Mouse (Mus musculus) embryonic stem cell, embryonic (primary cell): Measurements from ENCODE around the gene Ankrd39.

Experiments used
- CTCF ChIA-PET, 4 experiments: fragments of 300-600 bp in 2 of 4; fragments of 350-600 bp in 2 of 4; sonication (Branson Sonifier 250); formaldehyde crosslinking; loops; one replicate each; lab custom pipeline; 2022; ENCODE audit warnings: inconsistent platforms in 2 of 4; lab: Charles Lee
- POLR2A ChIA-PET, 4 experiments: fragments of 300-600 bp in 2 of 4; fragments of 350-600 bp in 2 of 4; sonication (Branson Sonifier 250); formaldehyde crosslinking; loops; one replicate each; lab custom pipeline; 2022; ENCODE audit warnings: antibody characterized with exemption in 4 of 4, inconsistent platforms in 1 of 4; lab: Charles Lee

Ankrd39 gene

DNA sequence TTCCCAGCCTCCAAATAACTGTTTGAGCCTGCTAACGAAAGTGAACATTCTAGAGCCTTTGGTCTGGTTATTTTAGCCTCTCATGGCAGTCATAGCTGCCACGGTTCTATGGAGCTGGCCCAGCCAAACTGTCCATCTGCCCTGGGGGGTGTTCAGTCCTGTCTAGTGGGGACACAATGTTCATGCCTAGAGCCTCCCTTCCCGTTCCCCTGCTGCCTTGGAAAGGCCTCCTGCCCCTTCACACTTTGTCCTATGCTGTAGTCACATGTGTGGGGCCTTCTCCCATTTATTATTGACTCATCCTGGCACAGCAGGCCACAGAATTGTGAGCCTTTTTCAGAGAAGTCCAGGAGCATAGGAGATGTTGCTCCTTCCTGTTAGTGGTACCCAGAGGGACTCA, 29.0 kb downstream of the Ankrd39 start:
- ChIA-PET POLR2A (interaction anchor here in 2 of 4 experiments (1.2 to 7.1 kb wide), 3 partner anchors 11 to 15 kb away, joined by 3 to 76 read pairs (median 40); no protein-coding TSS in a partner anchor), CTCF (no interaction called here)

DNA sequence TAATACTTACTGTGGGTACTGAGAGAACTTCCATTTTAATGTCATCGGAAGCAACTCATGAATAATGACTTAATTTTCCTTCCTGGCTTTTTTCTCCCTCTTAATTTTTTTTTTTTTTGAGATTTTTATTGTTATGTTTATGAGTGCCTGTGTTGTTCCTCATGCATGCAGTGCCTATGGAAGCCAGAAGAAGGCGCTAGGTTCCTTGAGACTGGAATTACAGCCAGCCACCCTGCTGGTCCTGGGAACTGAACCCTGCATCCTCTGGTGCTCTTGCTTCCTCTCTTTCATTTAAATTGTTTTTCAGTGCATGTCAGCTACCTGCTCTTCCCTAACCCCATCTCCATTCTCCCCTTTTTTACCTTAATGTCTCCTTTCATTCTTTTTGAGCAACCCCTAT, 33.5 kb downstream of the Ankrd39 start:
- ChIA-PET CTCF (interaction anchor here in 3 of 4 experiments (0.7 to 3.5 kb wide), 7 partner anchors 13 to 1129 kb away, joined by 3 to 31 read pairs (median 3); partner anchors contain the start of gene Ankrd39 (in 1 of the 3)), POLR2A (interaction anchor here in 1 of 4 experiments (0.8 to 1.1 kb wide), 3 partner anchors 12 to 26 kb away, joined by 3 to 6 read pairs (median 3); no protein-coding TSS in a partner anchor)

DNA sequence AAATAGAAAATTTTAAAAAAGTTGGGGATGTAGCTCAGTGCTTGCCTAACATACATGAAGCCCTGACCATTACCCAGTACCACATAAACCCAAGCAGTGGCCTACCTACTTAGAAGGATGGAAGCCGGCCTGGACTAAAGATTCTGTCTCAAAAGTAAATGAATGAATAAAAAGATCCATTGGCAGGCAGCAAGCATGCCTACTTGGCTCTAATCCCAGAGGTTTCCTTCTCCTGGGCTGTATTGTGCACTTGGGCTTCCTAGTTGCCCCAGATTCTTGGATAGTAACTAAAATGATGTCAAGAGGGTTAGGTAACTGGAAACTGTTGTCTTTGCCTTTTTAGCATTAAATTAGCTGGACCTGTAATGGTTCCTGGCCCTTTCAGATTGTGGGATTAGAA, 33.9 kb downstream of the Ankrd39 start:
- POLR2A ChIA-PET, result interaction anchor here in 2 of 4 experiments (0.6 to 1.1 kb wide), 5 partner anchors 12 to 1085 kb away, joined by 3 to 6 read pairs (median 3); no protein-coding TSS in a partner anchor
- CTCF ChIA-PET, result interaction anchor here in 3 of 4 experiments (0.7 to 3.5 kb wide), 8 partner anchors 13 to 1129 kb away, joined by 3 to 31 read pairs (median 3); partner anchors contain the start of gene Ankrd39 (in 1 of the 3)

DNA sequence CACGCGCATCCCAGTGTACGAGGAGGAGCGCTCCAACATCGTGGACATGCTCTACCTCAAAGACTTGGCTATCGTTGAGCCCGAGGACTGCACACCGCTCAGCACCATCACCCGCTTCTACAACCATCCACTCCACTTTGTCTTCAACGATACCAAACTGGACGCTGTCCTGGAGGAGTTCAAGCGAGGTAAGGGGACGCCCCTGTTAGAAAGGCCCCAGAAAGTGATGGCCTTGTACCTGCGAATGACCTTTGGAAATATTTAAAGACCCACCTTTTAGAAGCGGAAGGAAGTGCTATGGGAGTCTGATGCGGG, 34.3 kb downstream of the Ankrd39 start:
- ChIA-PET CTCF (interaction anchor here in 3 of 4 experiments (0.7 to 3.5 kb wide), 9 partner anchors 11 to 234 kb away, joined by 3 to 31 read pairs (median 3); partner anchors contain the start of gene Ankrd39 (in 2 of the 3)), POLR2A (interaction anchor here in 3 of 4 experiments (0.6 to 1.3 kb wide), 5 partner anchors 11 to 1085 kb away, joined by 3 read pairs; partner anchors contain the start of gene Ankrd39 (in 1 of the 3))

DNA sequence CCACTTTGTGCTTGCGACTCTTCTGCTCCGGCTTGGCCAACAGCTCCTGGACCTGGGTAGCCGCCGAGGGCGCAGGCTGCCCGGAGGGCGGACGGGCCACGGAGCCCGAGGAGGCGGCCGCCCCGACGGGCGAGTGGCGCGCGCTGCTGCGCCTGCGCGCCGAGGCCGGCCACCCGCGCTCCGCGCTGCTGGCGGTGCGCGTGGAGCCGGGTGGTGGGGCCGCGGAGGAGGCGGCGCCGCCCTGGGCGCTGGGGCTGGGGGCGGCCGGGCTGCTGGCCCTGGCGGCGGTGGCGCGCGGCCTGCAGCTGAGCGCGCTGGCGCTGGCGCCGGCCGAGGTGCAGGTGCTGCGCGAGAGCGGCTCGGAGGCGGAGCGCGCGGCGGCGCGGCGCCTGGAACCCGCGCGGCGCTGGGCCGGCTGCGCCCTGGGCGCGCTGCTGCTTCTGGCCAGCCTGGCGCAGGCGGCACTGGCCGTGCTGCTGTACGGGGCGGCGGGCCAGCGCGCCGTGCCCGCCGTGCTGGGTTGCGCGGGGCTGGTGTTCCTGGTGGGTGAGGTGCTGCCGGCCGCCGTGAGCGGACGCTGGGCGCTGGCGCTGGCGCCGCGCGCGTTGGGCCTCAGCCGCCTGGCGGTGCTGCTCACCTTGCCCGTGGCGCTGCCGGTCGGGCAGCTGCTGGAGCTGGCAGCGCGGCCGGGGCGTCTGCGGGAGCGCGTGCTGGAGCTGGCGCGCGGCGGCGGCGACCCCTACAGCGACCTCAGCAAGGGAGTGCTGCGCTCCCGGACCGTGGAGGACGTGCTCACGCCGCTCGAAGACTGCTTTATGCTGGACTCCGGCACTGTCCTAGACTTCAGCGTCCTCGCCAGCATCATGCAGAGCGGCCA, 34.9 kb downstream of the Ankrd39 start:
- ChIA-PET POLR2A (interaction anchor here in 3 of 4 experiments (0.6 to 1.9 kb wide), 7 partner anchors 11 to 1086 kb away, joined by 3 to 5 read pairs (median 3); partner anchors contain the start of gene Ankrd39 (in 1 of the 3)), CTCF (interaction anchor here in 3 of 4 experiments (0.6 to 3.5 kb wide), 12 partner anchors 11 to 1114 kb away, joined by 3 to 31 read pairs (median 4); partner anchors contain the start of gene Ankrd39 (in 2 of the 3))

DNA sequence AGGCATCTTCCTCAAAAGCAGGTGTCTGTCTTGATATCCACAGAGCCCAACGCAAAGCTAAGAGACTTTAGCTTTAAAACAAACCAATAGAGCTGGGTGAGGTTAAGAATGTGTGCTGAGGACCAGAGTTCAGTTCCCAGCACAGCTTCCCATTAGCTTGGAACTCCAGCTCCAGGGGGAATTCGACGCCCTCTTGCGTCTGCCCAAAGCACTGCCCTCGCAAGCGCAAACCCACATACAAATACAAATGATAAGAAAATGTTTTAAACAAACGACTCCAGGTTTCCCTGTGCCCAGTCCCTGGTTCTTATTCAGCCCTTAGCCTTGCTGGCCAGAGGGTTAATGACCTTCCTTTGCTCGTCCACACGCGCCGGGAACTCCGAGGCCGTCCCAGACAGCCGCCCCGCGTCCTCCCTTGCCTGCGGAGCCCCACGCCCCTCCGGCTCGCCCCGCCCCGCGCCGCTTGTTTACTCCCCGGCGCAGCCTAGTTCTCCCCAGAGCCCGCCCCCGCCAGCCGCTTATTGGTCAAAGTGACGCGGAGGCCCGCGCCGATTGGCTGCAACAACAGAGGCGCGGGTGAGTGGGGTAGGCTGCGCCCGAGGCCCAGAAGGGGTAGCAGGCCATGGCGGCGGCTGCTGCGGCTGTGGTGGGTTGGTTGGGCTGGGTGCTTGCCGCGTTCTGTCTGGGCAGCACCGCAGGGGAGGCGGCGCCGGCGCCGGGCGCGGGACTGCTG, 35.8 kb downstream of the Ankrd39 start, which contains the start of gene Cnnm3:
Gene Cnnm3, plus strand, starts transcription at position 579 of the 733 bp plus-strand sequence.
- ChIA-PET CTCF (interaction anchor here (0.5 to 3.5 kb wide), 73 partner anchors 9 to 1975 kb away, joined by 3 to 39 read pairs (median 4); partner anchors contain the start of genes Ankrd39 (in 4 of the 4), 4933424G06Rik (in 1 of the 4), Lman2l (in 1 of the 4) and Sema4c (in 1 of the 4)), POLR2A (interaction anchor here (0.6 to 1.9 kb wide), 35 partner anchors 8 to 1208 kb away, joined by 3 to 13 read pairs (median 4); partner anchors contain the start of genes Ankrd39 (in 2 of the 4), 2010300C02Rik (in 1 of the 4), Arid5a (in 1 of the 4) and Sema4c (in 1 of the 4))

DNA sequence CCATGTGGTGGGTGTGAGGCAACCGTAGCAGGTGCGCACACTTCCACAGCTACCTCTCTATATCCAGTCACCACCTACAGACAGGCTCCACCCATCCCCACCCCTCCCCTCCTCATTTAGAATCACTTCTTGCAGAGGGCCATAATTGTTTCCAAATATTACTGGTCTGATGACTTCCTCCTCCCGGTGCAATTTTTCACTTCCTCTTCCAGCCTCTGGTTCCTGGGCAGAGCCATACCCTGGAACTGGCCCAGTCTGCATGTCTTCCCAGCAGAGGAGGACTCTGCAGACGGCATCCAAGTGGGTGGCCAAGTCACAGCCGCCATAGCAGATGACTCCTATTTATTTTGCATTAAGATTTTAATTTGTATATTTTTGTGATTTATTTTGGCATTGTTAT, 39.0 kb downstream of the Ankrd39 start:
- ChIA-PET POLR2A (interaction anchor here in 2 of 4 experiments (1.0 to 1.2 kb wide), 3 partner anchors 9 to 15 kb away, joined by 3 read pairs; no protein-coding TSS in a partner anchor), CTCF (interaction anchor here in 1 of 4 experiments (0.9 kb wide), 1 partner anchor 9 kb away, joined by 4 read pairs; no protein-coding TSS in a partner anchor)

DNA sequence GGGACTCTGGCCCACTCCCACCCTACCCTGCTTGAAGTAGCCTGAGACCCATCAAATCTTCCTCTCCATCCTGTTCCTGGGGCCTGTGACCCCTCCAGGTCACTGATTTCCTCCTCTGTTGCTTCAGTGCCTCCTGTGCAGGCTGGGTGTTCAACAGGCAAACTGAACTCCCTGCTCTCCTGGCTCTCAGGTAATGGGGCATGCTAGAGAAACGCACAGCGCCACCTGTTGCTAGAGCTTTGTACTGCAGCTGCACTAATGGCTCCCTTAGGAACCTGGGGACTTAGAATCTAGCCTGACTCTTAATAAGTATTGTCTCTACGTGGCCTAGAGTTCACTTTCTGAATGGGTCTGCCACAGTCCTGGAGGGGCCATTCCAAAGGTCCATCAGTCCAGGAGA, 46.0 kb downstream of the Ankrd39 start:
- ChIA-PET POLR2A (interaction anchor here in 3 of 4 experiments (0.7 to 2.5 kb wide), 9 partner anchors 10 to 194 kb away, joined by 3 to 13 read pairs (median 3); partner anchors contain the start of genes Cnnm3 (in 2 of the 3), Ankrd39 (in 1 of the 3) and Arid5a (in 1 of the 3)), CTCF (interaction anchor here (0.5 to 3.1 kb wide), 78 partner anchors 8 to 929 kb away, joined by 3 to 39 read pairs (median 4); partner anchors contain the start of genes Ankrd39 (in 2 of the 4), Cnnm3 (in 2 of the 4), Cnnm4 (in 2 of the 4) and Lman2l (in 2 of the 4))

DNA sequence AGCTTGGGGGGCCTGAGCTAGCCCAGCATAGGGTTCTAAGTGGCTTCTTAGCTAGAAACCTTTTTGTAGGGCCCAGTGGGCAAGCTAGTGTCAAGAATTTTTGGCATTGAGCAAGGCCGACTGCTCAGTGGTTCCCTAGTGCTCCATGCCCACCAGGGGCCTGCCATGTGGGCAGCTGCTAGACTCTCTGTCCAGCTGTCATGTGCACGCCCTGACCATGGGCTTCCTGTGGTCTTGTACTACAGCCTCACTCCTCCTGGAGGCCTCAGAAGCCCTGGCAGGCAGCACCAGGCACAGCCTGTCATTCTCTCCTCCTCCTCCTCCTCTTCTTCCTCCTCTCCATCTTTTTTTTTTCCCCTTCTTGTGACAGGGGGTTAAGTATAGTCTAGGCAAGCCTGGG, 49.9 kb downstream of the Ankrd39 start:
- ChIA-PET CTCF (interaction anchor here in 3 of 4 experiments (0.7 to 1.5 kb wide), 5 partner anchors 14 to 174 kb away, joined by 3 to 6 read pairs (median 4); no protein-coding TSS in a partner anchor), POLR2A (interaction anchor here in 1 of 4 experiments (1.1 kb wide), 1 partner anchor 10 kb away, joined by 3 read pairs; no protein-coding TSS in a partner anchor)

DNA sequence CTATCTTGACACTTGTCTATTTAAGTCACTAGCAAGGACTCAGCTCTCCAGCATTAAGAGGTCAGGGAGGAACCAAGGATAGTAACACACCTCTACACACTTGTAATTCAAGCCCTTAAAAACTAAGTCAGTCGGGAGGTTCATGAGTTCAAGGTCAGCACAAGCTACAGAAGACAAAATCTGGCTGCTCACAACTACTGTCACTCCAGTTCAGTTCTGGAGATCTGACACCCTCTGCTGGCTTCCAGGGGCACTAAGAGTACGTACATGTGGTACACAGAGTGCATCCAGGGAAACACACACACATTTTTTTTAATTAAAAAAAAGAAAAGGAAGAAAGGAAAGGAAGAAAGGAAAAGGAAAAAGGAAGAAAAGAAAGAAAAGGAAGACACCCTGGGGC, 50.5 kb downstream of the Ankrd39 start:
- CTCF ChIA-PET, result interaction anchor here (0.6 to 1.5 kb wide), 12 partner anchors 11 to 754 kb away, joined by 3 to 7 read pairs (median 4); no protein-coding TSS in a partner anchor
- POLR2A ChIA-PET, result interaction anchor here in 2 of 4 experiments (1.0 to 1.3 kb wide), 4 partner anchors 11 to 190 kb away, joined by 3 to 4 read pairs (median 3); no protein-coding TSS in a partner anchor

DNA sequence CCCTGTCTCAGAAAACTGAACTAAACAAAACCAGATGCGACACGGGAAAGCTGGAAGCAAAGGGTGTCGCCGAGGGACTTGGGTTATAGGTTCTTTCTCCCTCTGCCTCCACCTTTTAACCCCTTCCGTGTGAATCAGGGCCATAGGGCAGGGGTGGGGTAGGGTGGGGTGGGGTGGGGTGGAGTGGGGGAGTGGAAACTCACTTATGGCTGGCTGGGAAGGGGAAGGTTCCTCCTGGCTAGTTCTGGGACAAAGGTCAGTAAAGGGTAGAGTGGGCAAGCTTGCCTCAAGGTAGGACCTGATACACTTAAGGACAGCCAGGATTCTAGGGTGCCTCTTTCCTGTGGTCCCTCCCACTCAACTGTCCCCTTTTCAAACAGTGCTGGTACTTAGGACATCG, 53.9 kb downstream of the Ankrd39 start:
- POLR2A ChIA-PET, result interaction anchor here in 3 of 4 experiments (0.5 to 1.7 kb wide), 5 partner anchors 7 to 249 kb away, joined by 3 to 5 read pairs (median 3); partner anchors contain the start of genes Ankrd39 (in 1 of the 3) and Uggt1 (in 1 of the 3)
- CTCF ChIA-PET, result interaction anchor here in 3 of 4 experiments (0.6 to 2.2 kb wide), 7 partner anchors 8 to 1087 kb away, joined by 3 to 19 read pairs (median 5); partner anchors contain the start of gene Cnnm3 (in 1 of the 3)

DNA sequence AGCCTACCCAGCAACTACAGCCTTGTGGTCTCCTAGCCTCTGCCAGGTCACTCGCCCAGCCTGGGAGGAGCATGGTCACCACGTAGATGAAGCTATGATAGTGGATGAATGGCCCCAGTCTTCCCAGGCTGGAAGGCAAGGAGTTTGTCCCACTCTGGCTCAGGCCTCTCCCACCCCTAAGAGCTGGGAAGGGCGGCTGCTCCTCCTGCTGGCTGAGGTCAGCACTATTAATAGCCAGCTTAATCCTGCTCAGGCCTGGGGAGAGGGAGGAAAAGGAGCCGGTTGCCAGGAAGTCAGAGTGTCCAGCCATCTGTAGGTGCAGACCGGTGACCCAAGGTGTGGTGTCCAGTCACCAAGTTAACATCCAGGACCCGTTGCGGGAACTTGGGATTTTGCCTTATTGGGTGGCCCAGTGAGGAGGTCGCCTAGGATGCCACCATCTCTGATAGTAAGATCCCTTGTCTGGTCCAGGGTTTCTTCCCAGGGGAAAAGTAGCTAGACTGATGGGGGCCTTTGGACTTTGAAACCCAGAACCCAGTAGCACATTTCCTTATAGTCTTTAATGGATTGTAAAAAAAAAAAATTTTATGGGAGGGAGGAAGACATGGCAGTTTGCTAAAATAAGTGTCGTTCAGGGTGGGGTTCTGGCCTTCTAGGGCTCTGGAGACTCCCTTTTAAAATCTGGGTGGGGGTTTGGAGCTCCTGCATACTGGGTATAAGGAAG, 54.7 kb downstream of the Ankrd39 start:
- ChIA-PET POLR2A (interaction anchor here in 3 of 4 experiments (0.5 to 1.7 kb wide), 9 partner anchors 8 to 248 kb away, joined by 3 to 5 read pairs (median 3); partner anchors contain the start of genes Arid5a (in 2 of the 3), Ankrd39 (in 1 of the 3), Kansl3 (in 1 of the 3) and Uggt1 (in 1 of the 3)), CTCF (interaction anchor here (0.6 to 2.2 kb wide), 16 partner anchors 9 to 1087 kb away, joined by 3 to 19 read pairs (median 5); partner anchors contain the start of genes Ankrd39 (in 1 of the 4), Cnnm3 (in 1 of the 4) and Cnnm4 (in 1 of the 4))

DNA sequence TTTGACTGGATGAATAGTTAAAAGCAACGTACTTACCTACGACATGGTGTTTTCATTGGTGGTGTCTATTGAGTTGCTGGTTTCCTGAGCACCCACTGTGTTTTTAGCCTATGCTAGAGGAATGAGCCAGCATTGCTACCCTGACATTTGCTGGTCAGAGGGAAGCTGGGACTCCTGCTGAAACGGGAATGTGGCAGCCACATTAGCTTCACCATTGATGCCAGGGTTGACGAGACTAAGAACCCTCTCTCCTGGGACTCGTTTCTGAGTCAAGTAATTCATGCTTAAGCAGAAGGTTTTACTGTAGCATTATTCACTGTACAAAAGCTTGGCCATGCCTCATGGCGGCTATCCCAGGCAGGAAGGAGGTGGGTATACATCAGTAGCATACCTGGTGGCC, 57.6 kb downstream of the Ankrd39 start:
- CTCF ChIA-PET, result interaction anchor here in 2 of 4 experiments (0.6 to 1.0 kb wide), 3 partner anchors 12 to 846 kb away, joined by 3 to 5 read pairs (median 4); no protein-coding TSS in a partner anchor
- POLR2A ChIA-PET, result interaction anchor here in 1 of 4 experiments (0.6 to 0.9 kb wide), 2 partner anchors 120 to 436 kb away, joined by 3 read pairs; no protein-coding TSS in a partner anchor
